Mouse (Mus musculus) liver, embryonic 14.5 days (tissue): Measurements from ENCODE around the gene Ankrd11. TPM values are rescaled to one million over a fixed set of nuclear protein-coding genes. Genes with fewer than 3 reads are reported as not detected.

Experiments
- ATAC-seq: fragments of 200-750 bp; cut with Nextera tagmentation; 2 replicates; pipeline ENCODE4 v1.8.0; 2017; ENCODE audit warnings: moderate number of reproducible peaks, mild to moderate bottlenecking, moderate library complexity; ENCODE audit not compliant: insufficient read depth
- DNase-seq, 3 experiments: peaks; one replicate each; pipeline ENCODE4 v3.0.0-alpha.2; 2012 to 2013; ENCODE audit warnings: low read depth in 3 of 3, low spot score in 3 of 3
- H3K27ac ChIP-seq: fragments of 300-500 bp; sonication (generic); 2 replicates; pipeline ENCODE4 v1.5.1; 2014; ENCODE audit warnings: moderate library complexity, mild to moderate bottlenecking, control low read depth, inconsistent platforms
- H3K27me3 ChIP-seq: fragments of 300-500 bp; sonication (generic); 2 replicates; pipeline ENCODE4 v1.6.1; 2014; ENCODE audit warnings: mild to moderate bottlenecking, low read length, moderate library complexity; ENCODE audit not compliant: control insufficient read depth, insufficient read depth
- H3K36me3 ChIP-seq: fragments of 300-500 bp; sonication (generic); replicated peaks from 2 replicates; pipeline ENCODE4 v1.6.1; 2014; ENCODE audit warnings: low read depth; ENCODE audit not compliant: control insufficient read depth, insufficient read depth
- H3K4me1 ChIP-seq, 2 experiments: fragments of 200-500 bp in 1 of 2; fragments of 300-500 bp in 1 of 2; sonication (generic) in 1 of 2; replicated peaks; 2 replicates each; pipeline ENCODE4 v1.6.1; 2012 to 2014; ENCODE audit warnings: antibody characterized with exemption in 1 of 2, inconsistent platforms in 1 of 2, low read length in 1 of 2; ENCODE audit not compliant: control insufficient read depth in 2 of 2, insufficient read depth in 2 of 2
- H3K4me2 ChIP-seq: fragments of 300-500 bp; sonication (generic); 2 replicates; pipeline ENCODE4 v1.6.1; 2014; ENCODE audit warnings: low read depth, mild to moderate bottlenecking, control low read depth, moderate library complexity
- H3K4me3 ChIP-seq, 2 experiments: fragments of 200-500 bp in 1 of 2; fragments of 300-500 bp in 1 of 2; sonication (generic) in 1 of 2; 2 replicates each; pipeline ENCODE4 v1.5.1; 2012 to 2014; ENCODE audit warnings: low read depth in 2 of 2, low read length in 2 of 2, mild to moderate bottlenecking in 2 of 2, control low read depth in 1 of 2, inconsistent platforms in 1 of 2, moderate library complexity in 1 of 2; ENCODE audit not compliant: insufficient read depth in 1 of 2
- H3K9ac ChIP-seq: fragments of 300-500 bp; sonication (generic); replicated peaks from 2 replicates; pipeline ENCODE4 v1.6.1; 2014; ENCODE audit warnings: mild to moderate bottlenecking, control low read depth, moderate library complexity
- H3K9me3 ChIP-seq: fragments of 300-500 bp; sonication (generic); 2 replicates; pipeline ENCODE4 v1.6.1; 2016; ENCODE audit warnings: low read length, mixed read lengths; ENCODE audit not compliant: control insufficient read depth
- CTCF ChIP-seq: IDR thresholded peaks from 2 replicates; pipeline ENCODE4 v1.5.1; 2016; ENCODE audit warnings: antibody characterized with exemption, low read depth, control low read depth
- EP300 ChIP-seq: IDR thresholded peaks from 2 replicates; pipeline ENCODE4 v1.6.1; 2016; ENCODE audit warnings: antibody characterized with exemption, low read depth
- WGBS: fragments of 180-500 bp; shearing (Covaris S2); extraction: QIAGEN DNeasy Blood & Tissue Kit; methylation state at CpG from one replicate; pipeline ENCODE4 v1.1.7; 2014; ENCODE audit not compliant: insufficient replicate concordance; 5-methylcytosine and 5-hydroxymethylcytosine counted together
- polyA plus RNA-seq, 2 experiments: library from polyadenylated mRNA; depleted of rRNA in 1 of 2; stranded (reverse) in 1 of 2; unstranded in 1 of 2; fragments of >200 nt; fragmentation: Nextera tagmentation in 1 of 2; extraction: Ambion mirVana in 1 of 2; gene quantifications; 2 replicates each; pipeline versions ENCODE4 v1.2.1 to v1.2.3; 2012 to 2014

The Ankrd11 gene
- polyA plus RNA-seq, 2 experiments, result 10.8 to 12.4 TPM

- DNase-seq, result no peak
- Histone ChIP-seq H3K4me2 (no peak overlapping the region), H3K27ac (no peak overlapping the region), H3K4me1 (peaks cover 0 to 11% of the 10 kb centered on the region in 2 experiments; a peak in 2 of 4 replicates), H3K36me3 (no peaks in the 10 kb centered on the region), H3K9ac (no peak overlapping the region), H3K4me3 (no peak overlapping the region), H3K27me3 (no peaks in the 10 kb centered on the region), H3K9me3 (no peaks in the 10 kb centered on the region)
- ATAC-seq, result no peak
- WGBS, result 13% methylated on average over 2 of the region's 2 CpGs
- TF ChIP-seq EP300, result no peak
- no peak for TF ChIP-seq CTCF
These were observed 41.8 kb downstream of the Ankrd11 start for GRCm38 (mm10) chr8:123000311-123000710.

DNA sequence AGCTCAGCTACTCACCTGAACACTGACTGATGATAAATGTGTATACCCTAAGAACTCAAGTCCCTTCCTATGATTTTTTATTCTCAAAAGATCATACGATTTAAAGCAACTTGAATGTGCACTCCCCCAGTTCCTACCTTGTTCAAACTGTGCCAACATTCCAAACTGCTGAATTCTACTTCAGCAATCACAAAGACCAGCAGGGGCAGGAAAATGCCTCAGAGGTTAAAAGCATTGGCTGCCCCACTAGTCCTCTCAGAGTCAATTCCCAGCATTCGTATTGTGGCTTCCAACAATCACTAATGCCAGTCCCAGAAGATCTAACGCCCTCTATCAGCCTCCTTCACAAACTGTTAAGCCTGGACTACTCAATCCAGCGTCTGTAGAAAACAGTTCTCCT is 44.1 kb downstream of the Ankrd11 start:
- H3K4me3 ChIP-seq, result no peak overlapping the region
- no peak overlapping the region for H3K4me2 ChIP-seq
- no peaks in the 10 kb centered on the region for H3K36me3 ChIP-seq
- H3K9me3 ChIP-seq, result no peaks in the 10 kb centered on the region
- no peak overlapping the region for H3K9ac ChIP-seq
- peaks cover 0 to 18% of the 10 kb centered on the region in 2 experiments; a peak in 3 of 4 replicates for H3K4me1 ChIP-seq
- no peaks in the 10 kb centered on the region for H3K27me3 ChIP-seq
- H3K27ac ChIP-seq, result no peak overlapping the region
- DNase-seq (no peak), ATAC-seq (no peak)
- WGBS, result 73% methylated on average over 4 of the region's 4 CpGs
- no peak for TF ChIP-seq EP300
- TF ChIP-seq CTCF, result no peak

- no peaks in the 10 kb centered on the region for H3K9me3 ChIP-seq
- peaks cover 0 to 30% of the 10 kb centered on the region in 2 experiments; a peak in 3 of 4 replicates for H3K4me1 ChIP-seq
- H3K9ac ChIP-seq, result no peak overlapping the region
- no peaks in the 10 kb centered on the region for H3K36me3 ChIP-seq
- H3K4me3 ChIP-seq, result no peak overlapping the region
- WGBS, result 14% methylated on average over 5 of the region's 5 CpGs
- H3K27me3 ChIP-seq, result no peaks in the 10 kb centered on the region
- H3K4me2 ChIP-seq, result no peak overlapping the region
- TF ChIP-seq EP300, result no peak
- no peak for TF ChIP-seq CTCF
- no peak for DNase-seq
- H3K27ac ChIP-seq, result no peak overlapping the region
- ATAC-seq, result no peak
These were observed 48.3 kb downstream of the Ankrd11 start for GRCm38 (mm10) chr8:122993740-122994139.

DNA sequence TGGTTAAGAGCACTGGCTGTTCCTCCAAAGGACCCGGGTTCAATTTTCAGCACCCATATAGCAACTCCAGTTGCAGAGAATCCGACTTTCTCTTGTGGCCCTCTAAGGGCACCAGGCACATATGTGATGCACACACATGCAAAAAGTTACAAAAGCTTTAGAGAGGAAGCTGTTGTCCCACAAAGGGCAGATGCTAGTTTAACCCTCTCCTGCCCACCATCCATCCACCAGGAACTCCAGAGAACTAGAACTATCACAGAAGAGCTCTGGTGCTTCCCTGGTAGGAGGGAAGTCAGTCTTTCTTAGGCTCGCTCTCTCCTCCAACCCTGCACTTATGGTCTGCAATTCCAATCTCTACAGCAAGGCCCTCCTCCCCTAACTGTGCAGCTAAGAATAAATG is 49.0 kb downstream of the Ankrd11 start:
- no peaks in the 10 kb centered on the region for H3K9me3 ChIP-seq
- TF ChIP-seq CTCF (no peak), EP300 (no peak)
- H3K4me2 ChIP-seq, result no peak overlapping the region
- H3K9ac ChIP-seq, result no peak overlapping the region
- no peak for DNase-seq
- 61% methylated on average over 3 of the region's 3 CpGs for WGBS
- no peaks in the 10 kb centered on the region for H3K36me3 ChIP-seq
- H3K4me3 ChIP-seq, result no peak overlapping the region
- no peak for ATAC-seq
- H3K27ac ChIP-seq, result no peak overlapping the region
- peaks cover 0 to 30% of the 10 kb centered on the region in 2 experiments; a peak in 3 of 4 replicates for H3K4me1 ChIP-seq
- no peaks in the 10 kb centered on the region for H3K27me3 ChIP-seq

DNA sequence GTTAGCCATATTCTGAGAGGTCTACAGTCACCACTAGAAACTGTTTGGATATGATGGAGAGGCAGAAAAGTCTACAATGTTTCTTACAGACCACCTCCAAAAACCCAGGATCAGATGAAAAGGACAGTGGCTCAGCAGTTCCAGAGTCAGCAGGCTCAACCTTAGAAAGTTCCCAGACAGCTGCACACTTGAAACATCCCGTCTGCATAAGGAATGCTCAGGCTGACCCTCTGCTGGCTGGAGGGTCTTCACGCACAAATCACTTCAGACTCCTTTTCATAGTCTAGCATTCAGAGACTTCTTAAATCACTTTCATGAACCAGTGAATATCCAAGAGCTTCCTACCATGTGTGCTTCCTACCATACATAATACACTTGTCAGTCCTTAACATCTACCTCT is 49.8 kb downstream of the Ankrd11 start:
- H3K27me3 ChIP-seq, result no peaks in the 10 kb centered on the region
- TF ChIP-seq CTCF, result no peak
- no peak for TF ChIP-seq EP300
- no peak for DNase-seq
- ATAC-seq, result no peak
- H3K9ac ChIP-seq, result no peak overlapping the region
- H3K4me3 ChIP-seq, result no peak overlapping the region
- WGBS, result 68% methylated on average over 2 of the region's 2 CpGs
- no peaks in the 10 kb centered on the region for H3K36me3 ChIP-seq
- H3K27ac ChIP-seq, result no peak overlapping the region
- no peaks in the 10 kb centered on the region for H3K9me3 ChIP-seq
- peaks cover 0 to 32% of the 10 kb centered on the region in 2 experiments; a peak in 3 of 4 replicates for H3K4me1 ChIP-seq
- H3K4me2 ChIP-seq, result no peak overlapping the region
